Mouse (Mus musculus): ENCODE data around the gene Tex9. TPM values are rescaled to one million over a fixed set of nuclear protein-coding genes. Genes with fewer than 3 reads are reported as not detected.

Tex9 gene
- 32.0 and 34.6 TPM in 2 replicates for polyA plus RNA-seq (2015; fragmentation: Nextera tagmentation; extraction: Ambion mirVana)

GRCm38 (mm10) chr9:72492194-72492565 lies at the start of gene Tex9:
TSS of gene Tex9 (minus strand) at chr9:72492212.
- no peaks in the 10 kb centered on the region for H3K27me3 ChIP-seq (replicated peaks; ENCODE audit: control insufficient read depth, insufficient read depth, low read length)
- H3K4me3 ChIP-seq (ENCODE audit: low read length): peak within 1 kb of the TSS; percentile 52
- peak within 1 kb of the TSS; percentile 59 for H3K4me2 ChIP-seq (ENCODE audit: low read length)
- H3K4me1 ChIP-seq (ENCODE audit: control insufficient read depth, insufficient read depth, low read depth, low read length): peaks cover 4% of the 10 kb centered on the region
- peak within 1 kb of the TSS; percentile 63 for H3K9ac ChIP-seq (ENCODE audit: low read depth, low read length)
- 5% methylated on average over 6 of the region's 6 CpGs for WGBS
- H3K36me3 ChIP-seq (ENCODE audit: control insufficient read depth, insufficient read depth, low read length): no peaks in the 10 kb centered on the region
- peak within 1 kb of the TSS; percentile 77 for H3K27ac ChIP-seq (ENCODE audit: low read depth, low read length)
- no peak; the same call in 1 of the 2 replicates for ATAC-seq
- H3K9me3 ChIP-seq (ENCODE audit: control insufficient read depth, low read length): no peaks in the 10 kb centered on the region

- no peak overlapping the region for H3K4me2 ChIP-seq (ENCODE audit: low read length)
- no peaks in the 10 kb centered on the region for H3K36me3 ChIP-seq (ENCODE audit: control insufficient read depth, insufficient read depth, low read length)
- no peak for ATAC-seq
- H3K4me3 ChIP-seq (ENCODE audit: low read length): no peak overlapping the region
- no peaks in the 10 kb centered on the region for H3K27me3 ChIP-seq (replicated peaks; ENCODE audit: control insufficient read depth, insufficient read depth, low read length)
- H3K9me3 ChIP-seq (ENCODE audit: control insufficient read depth, low read length): no peaks in the 10 kb centered on the region
- H3K9ac ChIP-seq (ENCODE audit: low read depth, low read length): no peak overlapping the region
- H3K4me1 ChIP-seq (ENCODE audit: control insufficient read depth, insufficient read depth, low read depth, low read length): no peaks in the 10 kb centered on the region
- 30% methylated on average over 1 of the region's 1 CpGs for WGBS
- H3K27ac ChIP-seq (ENCODE audit: low read depth, low read length): no peak overlapping the region
Observed at GRCm38 (mm10) chr9:72537086-72537485, 45.1 kb upstream of the Tex9 start.

- WGBS: 72% methylated on average over 3 of the region's 3 CpGs
- Histone ChIP-seq H3K27ac (ENCODE audit: low read depth, low read length) (no peak overlapping the region), H3K9me3 (ENCODE audit: control insufficient read depth, low read length) (no peaks in the 10 kb centered on the region), H3K36me3 (ENCODE audit: control insufficient read depth, insufficient read depth, low read length) (no peaks in the 10 kb centered on the region), H3K4me3 (ENCODE audit: low read length) (no peak overlapping the region), H3K27me3 (replicated peaks; ENCODE audit: control insufficient read depth, insufficient read depth, low read length) (no peaks in the 10 kb centered on the region), H3K9ac (ENCODE audit: low read depth, low read length) (no peak overlapping the region), H3K4me2 (ENCODE audit: low read length) (peak overlapping the region; percentile 14; the same call in 1 of the 2 replicates), H3K4me1 (ENCODE audit: control insufficient read depth, insufficient read depth, low read depth, low read length) (peaks cover 8% of the 10 kb centered on the region)
- ATAC-seq: no peak
Observed at GRCm38 (mm10) chr9:72535394-72535793, 43.4 kb upstream of the Tex9 start.

- Histone ChIP-seq H3K27me3 (replicated peaks; ENCODE audit: control insufficient read depth, insufficient read depth, low read length) (no peaks in the 10 kb centered on the region), H3K4me2 (ENCODE audit: low read length) (peak overlapping the region; percentile 51), H3K9me3 (ENCODE audit: control insufficient read depth, low read length) (no peaks in the 10 kb centered on the region), H3K36me3 (ENCODE audit: control insufficient read depth, insufficient read depth, low read length) (no peaks in the 10 kb centered on the region), H3K27ac (ENCODE audit: low read depth, low read length) (no peak overlapping the region), H3K4me3 (ENCODE audit: low read length) (peak overlapping the region; percentile 19), H3K9ac (ENCODE audit: low read depth, low read length) (no peak overlapping the region), H3K4me1 (ENCODE audit: control insufficient read depth, insufficient read depth, low read depth, low read length) (peaks cover 8% of the 10 kb centered on the region)
- ATAC-seq: no peak
- 80% methylated on average over 2 of the region's 2 CpGs for WGBS
Observed at GRCm38 (mm10) chr9:72534985-72535384, 43.0 kb upstream of the Tex9 start.

GRCm38 (mm10) chr9:72533089-72533415 lies 41.0 kb upstream of the Tex9 start:
- Histone ChIP-seq H3K9ac (ENCODE audit: low read depth, low read length) (peak overlapping the region; percentile 96), H3K36me3 (ENCODE audit: control insufficient read depth, insufficient read depth, low read length) (no peaks in the 10 kb centered on the region), H3K4me3 (ENCODE audit: low read length) (peak overlapping the region; percentile 94), H3K4me1 (ENCODE audit: control insufficient read depth, insufficient read depth, low read depth, low read length) (peaks cover 8% of the 10 kb centered on the region), H3K27ac (ENCODE audit: low read depth, low read length) (peak overlapping the region; percentile 100), H3K27me3 (replicated peaks; ENCODE audit: control insufficient read depth, insufficient read depth, low read length) (no peaks in the 10 kb centered on the region), H3K9me3 (ENCODE audit: control insufficient read depth, low read length) (no peaks in the 10 kb centered on the region), H3K4me2 (ENCODE audit: low read length) (peak overlapping the region; percentile 72)
- no peak for ATAC-seq
- WGBS: 0% methylated on average over 2 of the region's 2 CpGs

- peak overlapping the region; percentile 94 for H3K4me3 ChIP-seq (ENCODE audit: low read length)
Observed at GRCm38 (mm10) chr9:72532381-72533088, 40.5 kb upstream of the Tex9 start.

GRCm38 (mm10) chr9:72531996-72532380 lies 40.0 kb upstream of the Tex9 start, which contains the start of gene Rfx7:
TSS of gene Rfx7 (plus strand) at chr9:72532240.
- Histone ChIP-seq H3K4me2 (ENCODE audit: low read length) (peak within 1 kb of the TSS; percentile 72), H3K27ac (ENCODE audit: low read depth, low read length) (peak within 1 kb of the TSS; percentile 100), H3K9me3 (ENCODE audit: control insufficient read depth, low read length) (no peaks in the 10 kb centered on the region), H3K36me3 (ENCODE audit: control insufficient read depth, insufficient read depth, low read length) (no peaks in the 10 kb centered on the region), H3K4me3 (ENCODE audit: low read length) (peak within 1 kb of the TSS; percentile 94), H3K9ac (ENCODE audit: low read depth, low read length) (peak within 1 kb of the TSS; percentile 96), H3K27me3 (replicated peaks; ENCODE audit: control insufficient read depth, insufficient read depth, low read length) (no peaks in the 10 kb centered on the region), H3K4me1 (ENCODE audit: control insufficient read depth, insufficient read depth, low read depth, low read length) (peaks cover 8% of the 10 kb centered on the region)
- 0% methylated on average over 33 of the region's 63 CpGs for WGBS
- peak; percentile 86 for ATAC-seq

More at GRCm38 (mm10) chr9:72532381-72533088, 40.5 kb upstream of the Tex9 start:
- Histone ChIP-seq H3K4me1 (ENCODE audit: control insufficient read depth, insufficient read depth, low read depth, low read length) (peaks cover 8% of the 10 kb centered on the region), H3K27ac (ENCODE audit: low read depth, low read length) (peak overlapping the region; percentile 100), H3K36me3 (ENCODE audit: control insufficient read depth, insufficient read depth, low read length) (no peaks in the 10 kb centered on the region), H3K4me2 (ENCODE audit: low read length) (peak overlapping the region; percentile 72), H3K27me3 (replicated peaks; ENCODE audit: control insufficient read depth, insufficient read depth, low read length) (no peaks in the 10 kb centered on the region), H3K9me3 (ENCODE audit: control insufficient read depth, low read length) (no peaks in the 10 kb centered on the region), H3K9ac (ENCODE audit: low read depth, low read length) (peak overlapping the region; percentile 96)
- ATAC-seq: peak; percentile 49
- under 1% methylated on average over 43 of the region's 55 CpGs for WGBS

- peak; percentile 95 for ATAC-seq
- Histone ChIP-seq H3K4me1 (ENCODE audit: control insufficient read depth, insufficient read depth, low read depth, low read length) (peaks cover 8% of the 10 kb centered on the region), H3K9ac (ENCODE audit: low read depth, low read length) (peak overlapping the region; percentile 96), H3K4me2 (ENCODE audit: low read length) (peak overlapping the region; percentile 72), H3K36me3 (ENCODE audit: control insufficient read depth, insufficient read depth, low read length) (no peaks in the 10 kb centered on the region), H3K9me3 (ENCODE audit: control insufficient read depth, low read length) (no peaks in the 10 kb centered on the region), H3K27me3 (replicated peaks; ENCODE audit: control insufficient read depth, insufficient read depth, low read length) (no peaks in the 10 kb centered on the region), H3K27ac (ENCODE audit: low read depth, low read length) (peak overlapping the region; percentile 100), H3K4me3 (ENCODE audit: low read length) (peak overlapping the region; percentile 94)
- under 1% methylated on average over 30 of the region's 35 CpGs for WGBS
Observed at GRCm38 (mm10) chr9:72531291-72531995, 39.4 kb upstream of the Tex9 start.

- Histone ChIP-seq H3K9ac (ENCODE audit: low read depth, low read length) (peak overlapping the region; percentile 96), H3K36me3 (ENCODE audit: control insufficient read depth, insufficient read depth, low read length) (no peaks in the 10 kb centered on the region), H3K4me3 (ENCODE audit: low read length) (peak overlapping the region; percentile 94), H3K27me3 (replicated peaks; ENCODE audit: control insufficient read depth, insufficient read depth, low read length) (no peaks in the 10 kb centered on the region), H3K9me3 (ENCODE audit: control insufficient read depth, low read length) (no peaks in the 10 kb centered on the region), H3K27ac (ENCODE audit: low read depth, low read length) (peak overlapping the region; percentile 100), H3K4me2 (ENCODE audit: low read length) (peak overlapping the region; percentile 72), H3K4me1 (ENCODE audit: control insufficient read depth, insufficient read depth, low read depth, low read length) (peaks cover 8% of the 10 kb centered on the region)
- peak; percentile 12 for ATAC-seq
- WGBS: 20% methylated on average over 4 of the region's 4 CpGs
Observed at GRCm38 (mm10) chr9:72530824-72531223, 38.8 kb upstream of the Tex9 start.

Measured in hindbrain, embryonic 16.5 days (tissue).